Mouse (Mus musculus): ENCODE results near the gene Rtl9.

The Rtl9 gene

DNA sequence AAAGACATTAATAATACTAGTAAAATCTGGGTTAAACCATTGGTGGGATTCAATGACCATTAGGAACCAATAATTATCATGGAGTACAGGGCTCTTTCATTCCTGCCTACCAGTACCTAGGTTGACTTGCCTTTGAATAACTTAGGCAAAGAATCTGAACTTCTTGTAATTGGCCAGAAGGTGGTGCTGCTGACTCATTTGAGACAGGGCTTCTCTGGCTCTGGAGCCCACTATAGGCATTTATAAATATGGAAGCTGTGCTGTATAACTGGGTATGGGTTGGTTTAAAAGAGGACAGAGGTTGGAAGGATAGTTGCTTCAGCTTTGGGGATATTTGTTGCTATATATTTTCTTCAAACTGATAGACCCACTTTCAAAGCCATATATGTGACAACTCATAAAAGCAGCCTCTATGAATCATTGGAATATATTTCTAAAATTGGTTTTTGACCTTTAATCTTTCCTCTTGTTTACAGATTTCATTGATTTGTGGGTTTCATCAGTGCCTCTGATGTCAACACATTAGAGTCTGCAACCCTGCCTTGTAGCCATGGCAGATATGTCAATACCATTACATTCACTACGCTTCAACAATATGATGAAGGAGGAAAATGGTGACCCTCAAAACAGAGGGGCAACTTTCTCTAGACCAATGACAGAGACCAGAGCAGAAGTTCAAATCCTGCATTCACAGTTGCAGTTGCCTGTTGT, at the start of gene Rtl9:
TSS of gene Rtl9 (plus strand) at position 551 of the 711 bp plus-strand sequence.
- in situ Hi-C loops (cut with MboI) = no loop called here

DNA sequence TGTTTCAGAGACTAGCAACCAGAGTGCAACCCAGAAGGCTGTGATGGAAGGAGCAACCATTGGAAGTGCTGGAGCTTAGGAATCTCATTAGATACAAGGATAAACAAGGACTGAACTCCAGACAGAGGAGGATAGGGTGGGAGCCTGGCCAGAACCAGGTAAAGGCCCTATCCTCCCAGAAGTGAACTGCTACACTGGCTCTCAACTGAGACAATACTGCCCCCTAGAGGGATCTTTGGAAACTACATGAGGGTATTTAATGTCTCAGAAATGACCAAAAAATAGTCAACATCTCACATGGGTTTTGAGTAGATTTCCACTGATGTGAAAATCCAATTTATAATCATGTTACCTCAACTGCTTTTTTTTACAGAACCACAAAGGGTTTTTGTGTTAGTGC, 47.9 kb upstream of the Rtl9 start:
- in situ Hi-C loops (cut with MboI) = no loop called here

DNA sequence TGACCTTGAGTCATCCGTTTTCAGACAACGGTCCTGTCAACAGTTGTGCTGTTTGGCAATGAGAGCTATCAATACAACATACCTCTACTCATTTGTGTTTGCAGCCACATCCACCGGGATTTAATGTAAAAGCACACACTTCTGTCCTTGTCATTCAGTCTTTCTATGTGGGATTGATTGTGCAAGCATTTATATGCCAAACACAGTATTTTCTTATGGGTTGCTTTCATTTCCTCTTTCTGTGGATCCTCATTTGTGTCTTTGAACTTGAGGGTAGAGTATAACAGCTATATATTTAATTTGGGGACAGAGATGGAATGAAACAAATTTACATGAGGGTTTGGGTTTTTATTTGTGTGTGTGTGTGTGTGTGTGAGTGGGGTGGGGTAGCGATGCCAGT, 47.5 kb upstream of the Rtl9 start:
- in situ Hi-C loops (cut with MboI) = no loop called here

DNA sequence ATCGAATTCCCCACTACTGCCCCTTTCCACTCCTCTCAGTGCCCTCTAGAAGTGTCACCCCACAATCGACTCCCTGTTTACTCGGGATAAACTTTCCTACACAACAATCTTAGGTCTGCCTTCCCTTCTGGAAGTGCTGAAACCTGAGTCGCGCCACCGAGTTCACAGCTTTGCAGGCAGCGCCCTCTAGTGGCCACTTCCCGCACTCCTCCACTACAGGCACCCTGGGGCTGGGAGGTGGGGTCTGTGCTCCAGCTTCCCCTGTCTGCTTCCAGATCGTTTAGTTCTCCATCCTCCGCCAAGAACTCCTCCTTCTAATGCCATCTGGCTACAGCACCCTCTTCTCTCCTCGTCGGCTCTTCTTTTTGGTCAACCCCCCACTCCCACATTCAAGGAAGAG, 40.6 kb upstream of the Rtl9 start:
- in situ Hi-C loops (cut with MboI) = loop anchor here (5.0 kb wide), 1 partner anchor 237 kb away; no protein-coding TSS in a partner anchor

DNA sequence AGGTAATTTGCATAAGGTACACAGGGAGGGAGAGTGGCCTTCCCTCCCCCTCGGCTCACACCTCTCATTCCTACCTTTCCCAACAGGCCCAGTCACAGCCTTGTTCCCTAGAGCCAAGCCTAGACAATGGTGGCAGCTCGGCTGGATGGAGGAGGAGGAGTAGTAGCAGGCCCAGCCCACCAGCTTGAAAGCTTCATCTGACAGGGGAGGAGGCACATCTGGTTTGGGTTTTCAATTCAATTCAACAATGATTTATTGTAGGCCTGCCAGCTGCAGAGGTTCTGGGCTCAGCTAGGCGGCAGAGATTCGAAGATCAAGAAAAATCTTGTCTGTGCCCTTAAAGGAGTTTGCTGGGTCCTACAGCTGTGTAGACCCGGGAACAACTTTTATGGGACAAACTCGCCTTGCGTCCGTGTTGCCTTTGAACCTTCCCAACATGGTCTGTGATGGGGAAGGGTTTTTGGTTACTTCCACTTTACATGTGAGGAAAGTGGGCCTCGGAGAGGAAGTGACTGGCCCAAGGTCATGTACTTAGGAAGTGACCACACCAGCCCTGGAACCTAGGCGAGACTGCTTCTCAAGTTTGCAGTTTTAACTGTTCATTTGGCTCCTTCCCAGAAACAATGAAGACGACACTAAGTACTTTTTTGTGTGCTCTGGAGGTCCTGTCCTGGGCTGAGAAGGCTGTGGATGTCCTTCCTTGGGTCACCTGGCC, 36.6 kb upstream of the Rtl9 start:
- in situ Hi-C loops (cut with MboI) = no loop called here

GRCm38 (mm10) chrX:143063780-143064179, 35.6 kb upstream of the Rtl9 start:
- in situ Hi-C loops (cut with MboI) = no loop called here

DNA sequence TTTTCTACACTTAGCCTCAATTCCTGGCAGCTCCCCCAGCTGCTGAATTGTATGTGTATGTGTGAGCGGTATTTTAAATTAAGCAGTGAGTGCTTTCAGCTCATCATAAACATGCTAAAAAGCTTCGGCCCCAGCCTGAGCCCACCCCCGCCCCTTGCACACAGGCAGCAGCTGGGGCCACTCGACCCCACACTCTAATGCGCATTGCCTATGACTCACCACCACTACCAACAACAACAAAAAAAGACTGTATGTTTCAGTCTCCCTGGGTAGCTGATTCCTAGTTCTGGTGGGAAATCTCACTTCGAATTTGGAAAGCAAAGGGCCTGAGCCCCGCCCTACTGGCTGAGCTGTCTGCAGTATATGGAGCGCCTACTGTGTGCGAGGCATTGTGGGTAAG, 35.1 kb upstream of the Rtl9 start:
- in situ Hi-C loops (cut with MboI) = no loop called here

GRCm38 (mm10) chrX:143066320-143067114, 32.9 kb upstream of the Rtl9 start:
- in situ Hi-C loops (cut with MboI) = no loop called here

DNA sequence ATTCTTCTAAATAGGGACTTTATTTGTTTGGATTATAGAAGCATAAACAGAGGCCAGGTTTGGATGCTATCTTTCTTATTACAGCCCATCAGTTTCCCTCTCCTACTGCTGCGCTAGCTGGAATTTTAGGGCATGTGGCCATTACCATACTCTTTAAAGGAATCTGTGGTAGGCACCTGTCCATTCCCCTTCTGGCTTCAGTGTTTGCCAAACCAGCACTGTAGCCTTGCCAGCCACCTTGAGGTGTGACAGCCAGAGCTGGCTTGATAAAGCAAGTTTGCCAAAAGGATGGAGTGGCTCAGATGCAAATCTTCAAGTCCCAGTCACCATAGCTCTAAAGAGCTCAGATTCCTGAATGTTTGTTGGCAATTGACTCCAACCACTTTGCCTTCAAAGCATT, 32.3 kb upstream of the Rtl9 start:
- in situ Hi-C loops (cut with MboI) = no loop called here

DNA sequence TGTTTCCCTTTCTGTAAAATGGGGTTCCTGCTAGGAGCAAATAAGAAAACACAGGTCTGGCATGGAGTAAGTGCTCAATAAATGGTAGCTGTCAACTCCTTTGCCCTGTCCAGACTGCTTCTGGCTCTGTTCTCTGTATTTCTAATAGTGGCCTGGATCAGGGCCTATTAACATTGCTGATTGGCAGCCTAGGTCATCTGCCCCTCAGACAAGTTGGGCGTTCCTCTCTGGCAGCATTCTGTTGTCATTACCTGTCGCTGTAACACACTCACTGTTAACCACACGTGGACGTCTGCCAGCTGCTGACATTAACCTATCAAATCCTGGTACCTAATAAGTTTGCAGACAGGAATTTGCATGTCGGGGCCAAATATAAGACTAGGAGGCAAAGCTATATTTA, 31.8 kb upstream of the Rtl9 start:
- in situ Hi-C loops (cut with MboI) = no loop called here

DNA sequence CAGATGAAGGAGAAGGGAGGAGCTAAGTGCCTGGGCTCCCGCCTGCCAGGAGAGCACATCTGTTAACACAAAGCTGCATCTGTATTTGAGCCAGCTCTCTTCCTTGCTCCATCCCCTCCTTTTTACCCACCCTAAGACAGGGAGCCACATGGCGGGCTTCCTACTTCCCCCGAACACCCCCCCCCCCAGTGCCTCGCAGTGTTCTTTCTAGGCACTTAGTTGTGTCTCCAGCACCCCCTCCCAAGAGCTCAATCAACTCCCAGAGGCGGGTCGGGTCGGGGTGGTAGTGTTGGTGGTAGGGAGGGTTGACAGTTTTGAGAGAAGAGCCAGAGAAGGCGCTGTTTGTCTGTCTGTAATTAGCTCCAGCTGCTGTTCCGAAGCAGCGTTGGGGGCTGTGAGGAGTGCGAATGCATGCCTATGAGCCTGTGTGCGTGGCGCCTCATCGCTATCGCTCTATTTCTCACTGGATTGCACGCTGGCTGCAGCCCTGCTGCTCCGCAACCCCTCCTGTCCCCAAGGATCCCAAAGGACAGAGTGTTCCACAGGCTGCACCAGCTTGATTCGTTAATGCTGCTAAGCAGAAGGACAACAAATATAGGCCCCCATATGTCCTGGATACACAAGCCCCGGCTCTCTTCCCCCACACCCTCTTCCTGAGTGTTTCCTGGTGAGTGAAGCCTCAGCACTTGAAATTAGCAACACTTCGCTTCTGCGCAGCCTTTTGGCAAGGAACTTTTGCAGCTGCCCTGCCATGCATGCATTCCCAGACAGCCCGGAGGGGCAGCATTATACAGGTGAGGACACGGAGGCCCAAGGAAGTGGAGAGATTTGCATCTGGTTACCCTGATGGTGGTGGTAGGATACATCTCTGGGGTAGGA, 18.7 kb upstream of the Rtl9 start:
- in situ Hi-C loops (cut with MboI) = no loop called here

GRCm38 (mm10) chrX:143082732-143083131, 16.7 kb upstream of the Rtl9 start:
- in situ Hi-C loops (cut with MboI) = no loop called here

DNA sequence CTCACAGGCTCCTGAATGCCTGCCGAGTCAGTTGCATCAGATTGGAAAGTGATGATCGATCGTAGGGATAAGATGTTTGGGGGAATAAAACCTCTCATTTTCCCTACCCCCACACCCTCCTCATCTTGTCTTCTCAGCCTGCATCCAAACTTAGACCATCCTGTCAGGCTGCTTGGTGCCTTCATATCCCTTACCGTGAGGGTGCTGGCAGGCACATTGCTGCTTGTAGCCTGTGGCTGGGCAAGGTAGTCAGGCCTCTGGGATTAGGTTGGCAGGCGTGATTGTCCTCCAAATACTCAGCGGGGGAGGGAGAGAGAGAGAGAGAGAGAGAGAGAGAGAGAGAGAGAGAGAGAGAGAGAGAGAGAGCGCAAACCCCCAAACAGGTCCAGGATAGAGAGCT, 11.2 kb upstream of the Rtl9 start:
- in situ Hi-C loops (cut with MboI) = no loop called here

GRCm38 (mm10) chrX:143090904-143091588, 8.3 kb upstream of the Rtl9 start:
- in situ Hi-C loops (cut with MboI) = no loop called here

DNA sequence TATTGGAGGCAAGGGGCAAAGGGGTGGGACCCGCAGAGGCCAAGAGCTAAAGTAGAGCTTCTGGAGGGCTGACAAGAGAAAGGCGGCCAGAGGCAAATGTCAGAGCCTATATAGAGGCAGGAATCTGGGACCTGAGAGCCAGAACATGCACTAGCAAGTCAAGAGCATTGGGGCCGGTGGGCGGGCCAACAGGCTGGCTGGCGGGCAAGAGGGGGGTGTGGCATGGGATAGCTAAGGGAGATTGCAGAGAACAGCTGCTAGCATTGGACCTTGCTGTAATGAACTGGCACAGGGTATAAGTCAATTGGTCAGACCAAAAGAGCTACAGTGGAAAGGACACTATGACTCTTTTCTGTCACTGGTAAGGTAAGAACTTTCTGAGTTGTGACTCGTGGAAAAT, 1.8 kb upstream of the Rtl9 start:
- in situ Hi-C loops (cut with MboI) = no loop called here

DNA sequence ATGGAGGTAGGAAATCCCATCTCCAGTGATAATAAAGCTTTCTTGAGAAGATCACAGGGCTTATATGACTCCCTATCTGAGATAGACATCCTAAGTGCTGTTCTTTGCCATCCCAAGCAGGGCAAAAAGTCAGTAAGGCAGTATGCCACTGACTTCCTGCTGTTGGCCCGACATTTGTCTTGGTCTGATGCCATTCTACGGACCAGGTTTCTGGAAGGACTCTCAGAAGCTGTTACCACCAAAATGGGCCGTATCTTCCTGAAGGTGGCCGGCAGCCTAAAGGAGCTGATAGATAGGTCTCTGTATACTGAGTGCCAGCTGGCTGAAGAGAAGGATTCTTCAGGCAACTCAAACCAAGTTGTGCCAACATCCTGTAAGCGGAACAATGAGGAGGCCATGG, 3.8 kb downstream of the Rtl9 start:
- in situ Hi-C loops (cut with MboI) = no loop called here

DNA sequence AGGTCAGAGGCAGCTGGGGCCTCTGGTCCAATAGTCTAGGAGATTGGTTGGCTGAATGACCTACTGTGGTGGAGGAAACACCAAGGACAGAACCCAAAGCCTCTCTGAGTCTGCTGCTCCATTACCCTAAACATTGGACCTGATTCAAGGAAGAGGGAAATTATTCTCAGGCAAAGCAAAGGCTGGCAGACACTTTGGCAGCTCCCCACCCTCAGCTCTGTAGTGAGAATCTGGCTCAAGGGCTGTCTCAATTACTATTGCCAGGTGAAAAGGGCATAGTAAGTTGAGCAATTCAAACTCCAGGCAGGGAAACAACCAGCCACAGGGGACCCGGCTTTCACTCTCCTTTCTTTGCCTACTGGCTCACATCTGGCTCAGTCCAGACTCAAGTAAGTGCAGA, 6.5 kb downstream of the Rtl9 start:
- in situ Hi-C loops (cut with MboI) = no loop called here

DNA sequence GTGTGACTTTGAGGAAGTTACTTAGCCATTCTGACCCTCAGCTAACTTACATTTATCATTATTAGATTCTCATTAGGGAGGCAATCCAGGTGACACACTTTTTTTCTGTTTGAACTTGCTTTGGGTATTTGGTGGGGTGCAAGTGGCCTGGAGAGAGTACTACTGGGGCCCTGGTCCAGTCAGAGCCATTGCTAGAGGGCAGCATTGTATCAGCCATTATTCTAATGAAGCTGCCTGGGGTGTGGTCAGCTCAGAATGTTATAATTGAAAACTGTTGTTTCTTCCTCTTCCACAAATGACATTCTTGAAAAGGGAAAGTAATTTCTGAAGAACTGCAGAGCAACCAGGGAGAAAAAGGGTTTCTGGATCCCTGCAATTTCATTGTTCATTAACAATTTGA, 13.2 kb downstream of the Rtl9 start:
- in situ Hi-C loops (cut with MboI) = no loop called here

Data from mature B cell (primary cell).